Mouse (Mus musculus): ENCODE results near the gene Tor1a. TPM values are rescaled to one million over a fixed set of nuclear protein-coding genes. Genes with fewer than 3 reads are reported as not detected.

Gene Tor1a
- polyA plus RNA-seq (2017; shearing (Covaris generic)) = 10 to 100 TPM; 66.2 to 86.1 TPM

- peak; percentile 93 for ATAC-seq
These were observed at the start of gene Tor1a for GRCm38 (mm10) chr2:30967352-30968327. Gene Tor1a (minus strand): TSS chr2:30967933.

GRCm38 (mm10) chr2:31013371-31014120 lies 45.8 kb upstream of the Tor1a start:
- no peak for ATAC-seq

GRCm38 (mm10) chr2:31007208-31007607 lies 39.5 kb upstream of the Tor1a start:
- ATAC-seq = no peak

GRCm38 (mm10) chr2:31006434-31006833 lies 38.7 kb upstream of the Tor1a start:
- no peak for ATAC-seq

GRCm38 (mm10) chr2:31005453-31005852 lies 37.7 kb upstream of the Tor1a start:
- no peak for ATAC-seq

GRCm38 (mm10) chr2:31002857-31003256 lies 35.1 kb upstream of the Tor1a start:
- no peak for ATAC-seq

GRCm38 (mm10) chr2:30998443-30999260 lies 30.9 kb upstream of the Tor1a start:
- ATAC-seq = no peak

- ATAC-seq = peak; percentile 54
These were observed 27.8 kb upstream of the Tor1a start for GRCm38 (mm10) chr2:30995432-30995996.

- ATAC-seq = no peak
These were observed 27.1 kb upstream of the Tor1a start for GRCm38 (mm10) chr2:30994853-30995252.

GRCm38 (mm10) chr2:30990221-30990620 lies 22.5 kb upstream of the Tor1a start:
- ATAC-seq = no peak

GRCm38 (mm10) chr2:30985111-30986020 lies 17.6 kb upstream of the Tor1a start:
- no peak for ATAC-seq

- ATAC-seq = no peak
These were observed 15.3 kb upstream of the Tor1a start for GRCm38 (mm10) chr2:30983024-30983423.

- ATAC-seq = peak; percentile 97
These were observed 14.2 kb upstream of the Tor1a start, which contains the start of the genes BC005624 and Usp20 for GRCm38 (mm10) chr2:30981790-30982513. Gene BC005624 (minus strand): TSS chr2:30982201. Gene Usp20 (plus strand): TSS chr2:30982279.

- no peak for ATAC-seq
These were observed 907 bp downstream of the Tor1a start for GRCm38 (mm10) chr2:30966826-30967225.

- no peak for ATAC-seq
These were observed 2.1 kb downstream of the Tor1a start for GRCm38 (mm10) chr2:30965627-30966026.

GRCm38 (mm10) chr2:30962570-30963254 lies 5.0 kb downstream of the Tor1a start:
- no peak for ATAC-seq

- ATAC-seq = no peak
These were observed 7.9 kb downstream of the Tor1a start for GRCm38 (mm10) chr2:30959856-30960255.

- ATAC-seq = no peak
These were observed 9.0 kb downstream of the Tor1a start for GRCm38 (mm10) chr2:30958726-30959125.

GRCm38 (mm10) chr2:30957511-30957910 lies 10.2 kb downstream of the Tor1a start:
- ATAC-seq = no peak

- no peak for ATAC-seq
These were observed 12.9 kb downstream of the Tor1a start for GRCm38 (mm10) chr2:30954797-30955196.

Data from CD4-positive, CD25-positive, alpha-beta regulatory T cell, adult 4 months (primary cell).